Mouse (Mus musculus): Measurements from ENCODE around the gene Pcca.

Pcca gene

GRCm38 (mm10) chr14:122896106-122896505 lies 362.0 kb downstream of the Pcca start:
- no peak for DNase-seq

- DNase-seq, result no peak
Observed at GRCm38 (mm10) chr14:122898550-122898949, 364.4 kb downstream of the Pcca start.

- no peak for DNase-seq
Observed at GRCm38 (mm10) chr14:122900679-122901078, 366.6 kb downstream of the Pcca start.

GRCm38 (mm10) chr14:122901177-122901576 lies 367.1 kb downstream of the Pcca start:
- no peak for DNase-seq

- DNase-seq, result no peak
Observed at GRCm38 (mm10) chr14:122901715-122902114, 367.6 kb downstream of the Pcca start.

GRCm38 (mm10) chr14:122902136-122902535 lies 368.0 kb downstream of the Pcca start:
- peak; percentile 51 to 52 for DNase-seq

GRCm38 (mm10) chr14:122902884-122903283 lies 368.8 kb downstream of the Pcca start:
- DNase-seq, result peak; percentile 9 to 18

GRCm38 (mm10) chr14:122903923-122904351 lies 369.8 kb downstream of the Pcca start:
- DNase-seq, result no peak

GRCm38 (mm10) chr14:122905007-122905406 lies 370.9 kb downstream of the Pcca start:
- no peak for DNase-seq

GRCm38 (mm10) chr14:122908075-122908474 lies 374.0 kb downstream of the Pcca start:
- no peak for DNase-seq

- no peak for DNase-seq
Observed at GRCm38 (mm10) chr14:122909368-122910091, 375.4 kb downstream of the Pcca start.

GRCm38 (mm10) chr14:122911265-122911664 lies 377.1 kb downstream of the Pcca start:
- no peak for DNase-seq

GRCm38 (mm10) chr14:122912137-122912536 lies 378.0 kb downstream of the Pcca start:
- DNase-seq, result no peak

GRCm38 (mm10) chr14:122912812-122913498 lies 378.8 kb downstream of the Pcca start:
- DNase-seq, result peak; percentile 63 to 66

- no peak for DNase-seq
Observed at GRCm38 (mm10) chr14:122913657-122914056, 379.5 kb downstream of the Pcca start, which contains the start of gene Ggact. Gene Ggact (minus strand): TSS chr14:122913757.

GRCm38 (mm10) chr14:122917676-122918075 lies 383.6 kb downstream of the Pcca start:
- no peak for DNase-seq

GRCm38 (mm10) chr14:122920011-122920410 lies 385.9 kb downstream of the Pcca start:
- no peak for DNase-seq

GRCm38 (mm10) chr14:122936460-122936859 lies 402.3 kb downstream of the Pcca start:
- no peak for DNase-seq
